Comparison of ENCODE assay signal across 9 mouse cellular contexts in genomic region chr11:19991303-19991976, GRCm38 (mm10).
A peak's percentile ranks its signal among the peaks of the same experiment; 100 is the strongest.
DNase-seq lines count a peak whose midpoint lies in the region; ATAC-seq and TF ChIP-seq lines count a peak whose summit lies in the region.
"Had no signal": no experiment of that assay in that cellular context is flagged by ENCODE, and none has a peak within 500 bp of the region (broad histone marks: within the 10 kb centered on the region; RNA-seq: fewer than 3 reads in every experiment).

No protein-coding gene starts in this region.

- ATAC-seq in hindbrain, postnatal 0 days = no peak
- no peak for ATAC-seq in heart, postnatal 0 days (ENCODE audit: insufficient read depth, low read depth)
- no peak for ATAC-seq in liver, embryonic 16.5 days (ENCODE audit: low read depth)
- no peak for ATAC-seq in CD4-positive, CD25-positive, alpha-beta regulatory T cell, adult 4 months

- H3K9ac ChIP-seq in hindbrain, postnatal 0 days (replicated peaks; ENCODE audit: low read length) = no peak overlapping the region
- no peak overlapping the region for H3K9ac ChIP-seq in heart, postnatal 0 days (replicated peaks; ENCODE audit: low read depth, low read length)
- H3K9ac ChIP-seq in liver, embryonic 16.5 days (ENCODE audit: low read depth, low read length) = no peak overlapping the region
- H3K9ac ChIP-seq: liver, embryonic 15.5 days had no signal

- no peak overlapping the region for H3K4me3 ChIP-seq in hindbrain, postnatal 0 days (ENCODE audit: low read length)
- H3K4me3 ChIP-seq in hindbrain, embryonic 10.5 days = no peak overlapping the region
- H3K4me3 ChIP-seq in heart, postnatal 0 days (ENCODE audit: low read depth, low read length) = no peak overlapping the region
- no peak overlapping the region for H3K4me3 ChIP-seq in liver, embryonic 16.5 days (ENCODE audit: low read depth, low read length)
- H3K4me3 ChIP-seq: liver, embryonic 15.5 days had no signal

- WGBS in hindbrain, postnatal 0 days = 44% methylated on average over 12 of the region's 12 CpGs
- 70% methylated on average over 12 of the region's 12 CpGs for WGBS in hindbrain, embryonic 10.5 days
- 72% methylated on average over 12 of the region's 12 CpGs for WGBS in heart, postnatal 0 days
- 63% methylated on average over 12 of the region's 12 CpGs for WGBS in liver, embryonic 16.5 days (ENCODE audit: insufficient replicate concordance)

- no peak for DNase-seq in hindbrain, postnatal 0 days (ENCODE audit: low spot score)
- no peak for DNase-seq in hindbrain, embryonic 10.5 days (ENCODE audit: low spot score)
- DNase-seq in cerebellum, adult 9-10 months = peak; percentile 68
- no peak for DNase-seq in heart, postnatal 0 days (ENCODE audit: low spot score)
- no peak for DNase-seq in ovary, adult 18-20 months (ENCODE audit: low spot score)
- DNase-seq in embryo, embryonic 10 days (ENCODE audit: low spot score) = no peak

- H3K27ac ChIP-seq in hindbrain, postnatal 0 days = peak overlapping the region; percentile 26; the same call in 1 of the 2 replicates
- no peak overlapping the region for H3K27ac ChIP-seq in hindbrain, embryonic 10.5 days
- H3K27ac ChIP-seq in heart, postnatal 0 days (ENCODE audit: low read depth) = peak overlapping the region; percentile 13; the same call in 1 of the 2 replicates
- H3K27ac ChIP-seq in liver, embryonic 16.5 days (ENCODE audit: low read length) = peak overlapping the region; percentile 42

- no peak for TF ChIP-seq EP300 in heart, postnatal 0 days (IDR thresholded peaks at IDR 0.05; ENCODE audit: low read depth)

- H3K36me3 ChIP-seq in hindbrain, postnatal 0 days (ENCODE audit: insufficient read depth, low read length) = no peaks in the 10 kb centered on the region
- no peaks in the 10 kb centered on the region for H3K36me3 ChIP-seq in hindbrain, embryonic 10.5 days
- H3K36me3 ChIP-seq in heart, postnatal 0 days (replicated peaks; ENCODE audit: control insufficient read depth, insufficient read depth, low read length) = no peaks in the 10 kb centered on the region
- H3K36me3 ChIP-seq in liver, embryonic 16.5 days (ENCODE audit: control insufficient read depth, insufficient read depth) = no peaks in the 10 kb centered on the region
- H3K36me3 ChIP-seq: liver, embryonic 15.5 days had no signal

- H3K4me1 ChIP-seq in hindbrain, postnatal 0 days (ENCODE audit: insufficient read depth, low read length) = peaks cover 9% of the 10 kb centered on the region; the same call in 1 of the 2 replicates
- H3K4me1 ChIP-seq in hindbrain, embryonic 10.5 days (replicated peaks) = peaks cover 48% of the 10 kb centered on the region
- H3K4me1 ChIP-seq in heart, postnatal 0 days (ENCODE audit: control insufficient read depth, insufficient read depth) = peaks cover 25% of the 10 kb centered on the region
- H3K4me1 ChIP-seq in liver, embryonic 16.5 days (ENCODE audit: control insufficient read depth, low read depth, low read length) = peaks cover 61% of the 10 kb centered on the region

- no peaks in the 10 kb centered on the region for H3K27me3 ChIP-seq in hindbrain, postnatal 0 days (ENCODE audit: insufficient read depth, low read length)
- no peaks in the 10 kb centered on the region for H3K27me3 ChIP-seq in hindbrain, embryonic 10.5 days (ENCODE audit: insufficient read depth, poor library complexity, severe bottlenecking)
- H3K27me3 ChIP-seq in heart, postnatal 0 days (ENCODE audit: control insufficient read depth, insufficient read depth, low read length) = no peaks in the 10 kb centered on the region
- H3K27me3 ChIP-seq in liver, embryonic 16.5 days (ENCODE audit: control insufficient read depth, insufficient read depth, low read depth, low read length) = no peaks in the 10 kb centered on the region
- H3K27me3 ChIP-seq: liver, embryonic 15.5 days had no signal

- no peak overlapping the region for H3K4me2 ChIP-seq in hindbrain, postnatal 0 days (ENCODE audit: low read depth, low read length)
- no peak overlapping the region for H3K4me2 ChIP-seq in heart, postnatal 0 days (ENCODE audit: low read depth, low read length)
- no peak overlapping the region for H3K4me2 ChIP-seq in liver, embryonic 16.5 days (ENCODE audit: low read depth, low read length)
- H3K4me2 ChIP-seq: liver, embryonic 15.5 days had no signal

- no peaks in the 10 kb centered on the region for H3K9me3 ChIP-seq in hindbrain, postnatal 0 days (ENCODE audit: low read length)
- no peaks in the 10 kb centered on the region for H3K9me3 ChIP-seq in hindbrain, embryonic 10.5 days
- H3K9me3 ChIP-seq in heart, postnatal 0 days (replicated peaks; ENCODE audit: control insufficient read depth, low read length) = no peaks in the 10 kb centered on the region
- no peaks in the 10 kb centered on the region for H3K9me3 ChIP-seq in liver, embryonic 16.5 days (replicated peaks; ENCODE audit: control insufficient read depth, low read length)
- H3K9me3 ChIP-seq: liver, embryonic 15.5 days had no signal

- no peak for TF ChIP-seq CTCF in hindbrain, postnatal 0 days (IDR thresholded peaks at IDR 0.05; ENCODE audit: low read depth)
- TF ChIP-seq CTCF in heart, postnatal 0 days (IDR thresholded peaks at IDR 0.05; ENCODE audit: low read depth) = no peak
